Mouse (Mus musculus): Measurements from ENCODE around the gene Syt14. TPM values are rescaled to one million over a fixed set of nuclear protein-coding genes. Genes with fewer than 3 reads are reported as not detected.

Syt14 gene
- total and polyA plus RNA-seq, 3 experiments: 1.8 to 2.4 TPM; not detected in 1

DNA sequence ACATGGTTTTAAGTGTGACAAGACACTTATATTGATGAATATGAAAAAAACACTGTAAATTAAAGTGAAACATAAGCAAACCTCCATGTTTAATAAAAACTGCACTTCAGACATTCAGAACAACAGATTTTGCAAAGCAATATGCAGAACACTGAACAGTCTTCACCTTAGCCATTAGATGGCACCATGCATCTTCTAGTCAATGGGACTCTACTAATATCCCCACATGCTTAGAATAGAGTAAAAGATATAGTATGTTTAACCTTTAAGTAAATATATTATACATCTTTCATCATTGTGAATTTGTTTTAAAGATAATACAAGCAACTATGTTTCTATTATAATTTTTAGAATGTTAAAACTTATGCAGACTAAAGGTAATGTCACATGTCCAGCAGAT, 34.7 kb downstream of the Syt14 start:
- Histone ChIP-seq H3K9me3 (replicated peaks; ENCODE audit: insufficient read depth, low read length) (no peaks in the 10 kb centered on the region), H3K4me1 (ENCODE audit: control insufficient read depth in 1 of 2, insufficient read depth in 2 of 2, low read length in 2 of 2) (peaks cover 4 to 10% of the 10 kb centered on the region in 2 experiments; a peak in 2 of 4 replicates), H3K9ac (ENCODE audit: control insufficient read depth, low read depth, low read length, poor library complexity, severe bottlenecking) (no peak overlapping the region), H3K36me3 (ENCODE audit: control insufficient read depth in 1 of 2, insufficient read depth in 2 of 2, low read length in 2 of 2) (peaks cover 0 to 12% of the 10 kb centered on the region in 2 experiments; a peak in 2 of 4 replicates), H3K79me2 (ENCODE audit: control insufficient read depth, insufficient read depth, low read length, poor library complexity) (no peaks in the 10 kb centered on the region), H3K27me3 (ENCODE audit: control insufficient read depth in 1 of 2, insufficient read depth in 2 of 2, low read length in 2 of 2) (no peaks in the 10 kb centered on the region), H3K27ac (ENCODE audit: control insufficient read depth, low read depth, low read length) (peak overlapping the region; percentile 10; the same call in 1 of the 2 replicates), H3K4me3 (ENCODE audit: control insufficient read depth in 1 of 2, insufficient read depth in 1 of 2, low read depth in 2 of 2, low read length in 2 of 2) (no peak overlapping the region)
- TF ChIP-seq GATA1 (IDR thresholded peaks at IDR 0.05; ENCODE audit: low read depth, low read length) (no peak), CHD2 (IDR thresholded peaks at IDR 0.05; ENCODE audit: low read length) (no peak), E2F4 (IDR thresholded peaks at IDR 0.05; ENCODE audit: borderline replicate concordance, low read depth, low read length) (no peak), RCOR1 (IDR thresholded peaks at IDR 0.05; ENCODE audit: low read depth, low read length) (no peak), ZC3H11A (IDR thresholded peaks at IDR 0.05; ENCODE audit: low read depth, low read length) (peak; percentile 72), ZNF384 (IDR thresholded peaks at IDR 0.05; ENCODE audit: low read depth, low read length) (no peak), MYC (IDR thresholded peaks at IDR 0.05; ENCODE audit: low read depth, low read length) (peak; percentile 46; the same call in 1 of the 2 replicates), EP300 (IDR thresholded peaks at IDR 0.05; ENCODE audit: low read depth in 1 of 2, low read length in 2 of 2) (no peak), SMC3 (IDR thresholded peaks at IDR 0.05; ENCODE audit: low read depth, low read length) (peak; percentile 79), MXI1 (IDR thresholded peaks at IDR 0.05; ENCODE audit: low read depth, low read length) (no peak), HCFC1 (IDR thresholded peaks at IDR 0.05; ENCODE audit: low read depth, low read length) (no peak), UBTF (IDR thresholded peaks at IDR 0.05; ENCODE audit: borderline replicate concordance, insufficient read depth, low read depth, low read length) (no peak), ZMIZ1 (IDR thresholded peaks at IDR 0.05; ENCODE audit: low read depth, low read length) (no peak), ZKSCAN1 (IDR thresholded peaks at IDR 0.05; ENCODE audit: low read depth, low read length) (no peak), CTCF (IDR thresholded peaks at IDR 0.05 in 2 of 3, conservative IDR thresholded peaks at IDR 0.05 in 1 of 3; ENCODE audit: control insufficient read depth in 1 of 3, insufficient read depth in 1 of 3, low read depth in 2 of 3, low read length in 3 of 3, poor library complexity in 1 of 3, severe bottlenecking in 1 of 3) (peak in 2 of 3 experiments; percentile 39 to 81; a peak in 3 of 6 replicates), ELF1 (IDR thresholded peaks at IDR 0.05; ENCODE audit: low read depth, low read length) (no peak), MAX (IDR thresholded peaks at IDR 0.05; ENCODE audit: low read length) (no peak), NELFE (IDR thresholded peaks at IDR 0.05; ENCODE audit: low read depth, low read length) (no peak), POLR2AphosphoS2 (IDR thresholded peaks at IDR 0.05; ENCODE audit: low read length) (no peak), MAFK (IDR thresholded peaks at IDR 0.05; ENCODE audit: borderline replicate concordance, low read depth, low read length) (no peak), SIN3A (IDR thresholded peaks at IDR 0.05; ENCODE audit: low read length) (0 out of 2 replicates have a peak, but pooled peaks have one; percentile 30), BHLHE40 (IDR thresholded peaks at IDR 0.05; ENCODE audit: borderline replicate concordance, low read depth, low read length) (no peak), GABPA (IDR thresholded peaks at IDR 0.05; ENCODE audit: low read depth, low read length) (no peak), JUND (IDR thresholded peaks at IDR 0.05; ENCODE audit: low read depth, low read length) (no peak), MYB (IDR thresholded peaks at IDR 0.05; ENCODE audit: low read depth, low read length) (no peak), TCF12 (IDR thresholded peaks at IDR 0.05; ENCODE audit: low read depth, low read length) (no peak), POLR2AphosphoS5 (IDR thresholded peaks at IDR 0.05; ENCODE audit: borderline replicate concordance, low read depth, low read length) (no peak), MEF2A (IDR thresholded peaks at IDR 0.05; ENCODE audit: extremely low read depth, insufficient replicate concordance, low read depth, low read length, poor library complexity, severe bottlenecking) (no peak), TBP (IDR thresholded peaks at IDR 0.05; ENCODE audit: low read depth, low read length) (no peak), RAD21 (IDR thresholded peaks at IDR 0.05; ENCODE audit: low read depth, low read length) (peak; percentile 89)
- DNase-seq (ENCODE audit: low read depth, low spot score): peak; percentile 62
